Mouse (Mus musculus) liver, embryonic 16.5 days (tissue): ENCODE measurements around the gene Tmem235. TPM values are rescaled to one million over a fixed set of nuclear protein-coding genes. Genes with fewer than 3 reads are reported as not detected.

ENCODE experiments used
- ATAC-seq: fragments of 200-750 bp; cut with Nextera tagmentation; 2 replicates; pipeline ENCODE4 v1.8.0; 2017; ENCODE audit warnings: low read depth, mild to moderate bottlenecking, moderate number of reproducible peaks, moderate library complexity
- H3K27ac ChIP-seq: fragments of 300-500 bp; sonication (generic); 2 replicates; pipeline ENCODE4 v1.5.1; 2014; ENCODE audit warnings: mild to moderate bottlenecking, low read length
- H3K27me3 ChIP-seq: fragments of 300-500 bp; sonication (generic); 2 replicates; pipeline ENCODE4 v1.6.1; 2014; ENCODE audit warnings: low read depth, low read length, mixed read lengths; ENCODE audit not compliant: control insufficient read depth, insufficient read depth
- H3K36me3 ChIP-seq: fragments of 300-500 bp; sonication (generic); 2 replicates; pipeline ENCODE4 v1.6.1; 2014; ENCODE audit warnings: mild to moderate bottlenecking; ENCODE audit not compliant: control insufficient read depth, insufficient read depth
- H3K4me1 ChIP-seq: fragments of 300-500 bp; sonication (generic); 2 replicates; pipeline ENCODE4 v1.6.1; 2014; ENCODE audit warnings: low read depth, low read length, mixed read lengths; ENCODE audit not compliant: control insufficient read depth
- H3K4me2 ChIP-seq: fragments of 300-500 bp; sonication (generic); 2 replicates; pipeline ENCODE4 v1.6.1; 2014; ENCODE audit warnings: low read depth, low read length, mixed read lengths
- H3K4me3 ChIP-seq: fragments of 300-500 bp; sonication (generic); 2 replicates; pipeline ENCODE4 v1.5.1; 2014; ENCODE audit warnings: low read depth, mild to moderate bottlenecking, low read length
- H3K9ac ChIP-seq: fragments of 300-500 bp; sonication (generic); 2 replicates; pipeline ENCODE4 v1.6.1; 2014; ENCODE audit warnings: low read depth, low read length
- H3K9me3 ChIP-seq: fragments of 300-500 bp; sonication (generic); replicated peaks from 2 replicates; pipeline ENCODE4 v1.6.1; 2016; ENCODE audit warnings: low read length; ENCODE audit not compliant: control insufficient read depth
- WGBS: fragments of 180-500 bp; shearing (Covaris S2); extraction: QIAGEN DNeasy Blood & Tissue Kit; methylation state at CpG from one replicate; pipeline ENCODE4 v1.1.7; 2014; ENCODE audit not compliant: insufficient replicate concordance; 5-methylcytosine and 5-hydroxymethylcytosine counted together
- polyA plus RNA-seq: library from polyadenylated mRNA; unstranded; fragments of >200 nt; fragmentation: Nextera tagmentation; extraction: Ambion mirVana; gene quantifications from 2 replicates; pipeline ENCODE4 v1.2.1, GENCODE M21; 2015

The Tmem235 gene
- polyA plus RNA-seq, 1 experiment from 2014 or later = not detected

DNA sequence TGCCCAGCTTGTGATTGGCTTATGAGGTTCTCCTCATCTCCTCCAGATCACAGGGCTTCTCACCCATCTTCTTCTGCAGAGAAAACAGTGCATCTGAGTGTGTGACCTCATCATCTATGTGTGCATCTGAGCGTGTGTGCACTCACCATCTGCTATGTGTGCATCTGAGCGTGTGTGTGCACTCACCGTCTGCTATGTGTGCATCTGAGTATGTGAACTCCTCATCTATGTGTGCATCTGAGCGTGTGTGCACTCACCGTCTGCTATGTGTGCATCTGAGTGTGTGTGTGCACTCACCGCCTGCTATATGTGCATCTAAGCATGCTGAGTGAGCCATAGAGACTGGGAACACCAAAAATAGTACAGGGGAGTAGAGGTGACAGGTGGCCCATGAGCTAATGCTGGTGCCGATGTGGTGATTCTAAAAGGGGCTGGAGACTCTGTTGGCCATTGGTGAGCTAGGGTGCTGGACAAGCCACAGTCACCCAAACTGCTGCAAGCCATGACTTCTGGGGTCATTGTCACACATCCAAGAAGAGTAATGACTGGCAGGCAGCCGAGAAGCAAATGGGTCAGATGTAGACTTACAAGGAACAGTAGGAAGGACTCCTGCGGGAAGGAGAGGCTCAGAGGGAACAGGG lies 19.9 kb downstream of the Tmem235 start:
- no peak overlapping the region for H3K9ac ChIP-seq
- no peak overlapping the region for H3K4me3 ChIP-seq
- 71% methylated on average over 9 of the region's 9 CpGs for WGBS
- H3K9me3 ChIP-seq = no peaks in the 10 kb centered on the region
- H3K4me2 ChIP-seq = no peak overlapping the region
- no peak for ATAC-seq
- peaks cover 19% of the 10 kb centered on the region for H3K4me1 ChIP-seq
- H3K27me3 ChIP-seq = no peaks in the 10 kb centered on the region
- H3K36me3 ChIP-seq = no peaks in the 10 kb centered on the region
- no peak overlapping the region for H3K27ac ChIP-seq

DNA sequence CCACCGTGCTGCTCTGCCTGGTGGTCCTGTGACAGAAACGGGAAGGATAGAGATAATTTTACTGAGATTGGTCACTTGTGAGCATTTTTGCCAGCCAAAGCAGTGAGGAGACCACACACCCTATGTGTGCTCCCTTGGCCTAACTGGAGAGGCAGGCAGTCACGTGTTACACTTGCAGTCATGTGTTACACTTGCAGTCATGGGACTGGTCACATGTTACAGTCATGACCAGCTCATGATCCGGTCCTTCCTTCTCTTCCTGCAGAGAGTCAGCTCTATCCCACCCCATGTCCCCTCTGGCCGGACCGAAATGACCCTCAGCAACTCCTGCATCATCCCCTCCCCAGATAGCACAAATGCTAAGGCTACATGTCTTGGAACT lies 20.4 kb downstream of the Tmem235 start:
- Histone ChIP-seq H3K4me3 (no peak overlapping the region), H3K27me3 (no peaks in the 10 kb centered on the region), H3K4me1 (peaks cover 17% of the 10 kb centered on the region), H3K36me3 (no peaks in the 10 kb centered on the region), H3K9me3 (no peaks in the 10 kb centered on the region), H3K27ac (peak overlapping the region; percentile 18; the same call in 1 of the 2 replicates), H3K9ac (no peak overlapping the region), H3K4me2 (no peak overlapping the region)
- no peak for ATAC-seq
- 65% methylated on average over 6 of the region's 6 CpGs for WGBS

DNA sequence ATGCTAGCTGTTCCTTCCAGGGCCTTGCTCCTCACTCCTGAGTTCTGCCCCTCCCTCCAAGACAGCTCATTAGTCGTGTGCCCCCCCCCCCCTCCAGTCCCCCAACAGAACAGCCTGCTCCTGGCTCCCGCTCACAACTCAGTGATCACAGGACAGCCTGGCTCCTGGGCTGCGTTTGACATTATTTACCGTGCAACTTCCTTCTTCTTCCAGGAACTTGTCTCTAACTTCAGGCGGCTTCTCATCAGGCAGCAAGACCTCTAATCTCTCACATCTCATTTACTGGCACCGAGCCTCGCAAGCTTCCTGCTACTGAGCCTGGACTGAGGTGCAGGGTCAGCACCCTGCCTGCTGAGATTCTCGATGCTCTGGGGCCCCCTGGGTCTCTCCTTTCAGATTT lies 21.2 kb downstream of the Tmem235 start:
- no peak for ATAC-seq
- H3K4me1 ChIP-seq = peaks cover 18% of the 10 kb centered on the region
- WGBS = 13% methylated on average over 8 of the region's 8 CpGs
- no peak overlapping the region for H3K9ac ChIP-seq
- H3K4me2 ChIP-seq = no peak overlapping the region
- H3K27ac ChIP-seq = peak overlapping the region; percentile 18; the same call in 1 of the 2 replicates
- no peaks in the 10 kb centered on the region for H3K36me3 ChIP-seq
- no peaks in the 10 kb centered on the region for H3K27me3 ChIP-seq
- no peak overlapping the region for H3K4me3 ChIP-seq
- H3K9me3 ChIP-seq = no peaks in the 10 kb centered on the region

DNA sequence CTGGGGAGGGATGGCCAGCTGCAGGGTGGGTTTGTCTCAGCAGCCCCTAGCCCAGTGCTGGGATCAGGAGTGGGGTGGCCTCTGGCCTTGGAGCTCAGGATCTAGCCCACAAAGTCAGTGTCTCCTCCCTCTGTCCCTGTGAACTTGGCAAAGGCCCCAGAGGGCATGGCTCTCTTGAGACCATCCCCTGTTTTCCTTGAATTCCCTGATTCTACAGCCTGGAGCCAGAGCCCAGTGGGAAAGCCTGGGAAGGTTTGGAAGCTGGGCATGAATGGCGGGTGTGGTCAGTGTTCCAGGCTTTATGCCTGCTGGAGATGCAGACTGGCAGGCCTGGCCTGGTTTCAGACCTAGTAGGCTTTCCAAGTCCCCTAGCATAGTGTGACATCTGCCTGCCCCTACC lies 21.7 kb downstream of the Tmem235 start:
- Histone ChIP-seq H3K27me3 (no peaks in the 10 kb centered on the region), H3K9me3 (no peaks in the 10 kb centered on the region), H3K4me2 (no peak overlapping the region), H3K36me3 (no peaks in the 10 kb centered on the region), H3K27ac (peak overlapping the region; percentile 42; the same call in 1 of the 2 replicates), H3K4me3 (no peak overlapping the region), H3K4me1 (peaks cover 20% of the 10 kb centered on the region), H3K9ac (no peak overlapping the region)
- 72% methylated on average over 1 of the region's 1 CpGs for WGBS
- ATAC-seq = no peak

DNA sequence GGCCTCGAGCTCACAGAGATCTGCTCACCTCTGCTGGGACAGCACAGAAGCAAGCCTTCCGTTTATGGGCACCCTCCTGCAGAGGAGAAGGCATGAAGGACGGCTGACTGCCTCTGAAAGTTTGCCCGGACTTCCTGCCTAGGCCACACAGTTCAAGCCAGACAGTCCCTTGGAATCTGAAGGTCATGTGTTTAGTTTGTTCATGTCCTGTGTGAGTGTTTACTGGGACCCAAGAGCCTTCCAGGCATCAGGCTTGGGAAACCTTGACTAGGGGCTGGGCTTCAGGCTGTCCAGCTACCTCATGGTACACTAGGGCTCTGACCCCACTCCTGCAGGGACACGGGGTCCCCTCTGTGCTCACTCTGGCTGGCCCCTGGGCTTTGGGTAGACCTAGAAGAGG lies 25.4 kb downstream of the Tmem235 start:
- no peak overlapping the region for H3K27ac ChIP-seq
- no peak overlapping the region for H3K4me2 ChIP-seq
- WGBS = 21% methylated on average over 5 of the region's 5 CpGs
- no peak overlapping the region for H3K9ac ChIP-seq
- no peaks in the 10 kb centered on the region for H3K36me3 ChIP-seq
- ATAC-seq = peak; percentile 47
- no peaks in the 10 kb centered on the region for H3K9me3 ChIP-seq
- H3K27me3 ChIP-seq = peaks cover 2% of the 10 kb centered on the region
- peaks cover 11% of the 10 kb centered on the region for H3K4me1 ChIP-seq
- no peak overlapping the region for H3K4me3 ChIP-seq

DNA sequence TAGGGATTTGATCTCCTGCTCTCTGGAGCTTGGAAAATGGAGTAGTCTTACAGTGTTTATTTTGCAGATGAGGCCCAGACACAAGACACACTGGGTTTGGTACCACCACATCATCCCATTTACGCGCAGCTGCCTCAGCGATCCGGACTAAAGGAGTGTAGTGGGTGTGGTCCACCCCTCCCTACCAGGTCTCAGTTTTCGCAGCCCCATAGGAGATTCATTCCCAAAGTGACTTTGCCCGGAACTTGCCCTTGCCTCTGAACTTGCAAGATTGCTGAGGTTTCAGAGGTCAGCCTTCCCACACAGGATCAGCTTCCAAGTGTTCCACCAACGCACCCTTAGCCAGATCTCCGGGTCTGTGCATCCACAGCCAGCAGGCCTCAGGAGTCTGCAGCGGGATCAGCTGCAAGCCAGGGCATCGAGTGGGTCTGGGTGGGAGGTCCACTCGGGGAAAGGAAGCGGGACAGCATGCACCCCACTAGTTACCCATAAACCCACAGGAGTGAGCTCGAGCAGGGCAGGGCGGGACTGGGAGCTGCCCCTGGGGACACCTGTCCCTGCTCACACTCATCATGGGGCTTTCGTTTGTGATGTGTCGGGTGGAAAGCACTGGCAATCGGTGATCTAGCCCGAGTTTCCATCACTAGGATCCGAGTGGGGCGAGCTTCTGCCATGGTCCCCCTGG lies 27.8 kb downstream of the Tmem235 start:
- H3K27ac ChIP-seq = no peak overlapping the region
- no peak for ATAC-seq
- peaks cover 2% of the 10 kb centered on the region for H3K27me3 ChIP-seq
- no peaks in the 10 kb centered on the region for H3K36me3 ChIP-seq
- no peak overlapping the region for H3K4me2 ChIP-seq
- WGBS = 51% methylated on average over 20 of the region's 20 CpGs
- H3K9me3 ChIP-seq = no peaks in the 10 kb centered on the region
- no peak overlapping the region for H3K9ac ChIP-seq
- H3K4me1 ChIP-seq = peaks cover 11% of the 10 kb centered on the region
- no peak overlapping the region for H3K4me3 ChIP-seq

DNA sequence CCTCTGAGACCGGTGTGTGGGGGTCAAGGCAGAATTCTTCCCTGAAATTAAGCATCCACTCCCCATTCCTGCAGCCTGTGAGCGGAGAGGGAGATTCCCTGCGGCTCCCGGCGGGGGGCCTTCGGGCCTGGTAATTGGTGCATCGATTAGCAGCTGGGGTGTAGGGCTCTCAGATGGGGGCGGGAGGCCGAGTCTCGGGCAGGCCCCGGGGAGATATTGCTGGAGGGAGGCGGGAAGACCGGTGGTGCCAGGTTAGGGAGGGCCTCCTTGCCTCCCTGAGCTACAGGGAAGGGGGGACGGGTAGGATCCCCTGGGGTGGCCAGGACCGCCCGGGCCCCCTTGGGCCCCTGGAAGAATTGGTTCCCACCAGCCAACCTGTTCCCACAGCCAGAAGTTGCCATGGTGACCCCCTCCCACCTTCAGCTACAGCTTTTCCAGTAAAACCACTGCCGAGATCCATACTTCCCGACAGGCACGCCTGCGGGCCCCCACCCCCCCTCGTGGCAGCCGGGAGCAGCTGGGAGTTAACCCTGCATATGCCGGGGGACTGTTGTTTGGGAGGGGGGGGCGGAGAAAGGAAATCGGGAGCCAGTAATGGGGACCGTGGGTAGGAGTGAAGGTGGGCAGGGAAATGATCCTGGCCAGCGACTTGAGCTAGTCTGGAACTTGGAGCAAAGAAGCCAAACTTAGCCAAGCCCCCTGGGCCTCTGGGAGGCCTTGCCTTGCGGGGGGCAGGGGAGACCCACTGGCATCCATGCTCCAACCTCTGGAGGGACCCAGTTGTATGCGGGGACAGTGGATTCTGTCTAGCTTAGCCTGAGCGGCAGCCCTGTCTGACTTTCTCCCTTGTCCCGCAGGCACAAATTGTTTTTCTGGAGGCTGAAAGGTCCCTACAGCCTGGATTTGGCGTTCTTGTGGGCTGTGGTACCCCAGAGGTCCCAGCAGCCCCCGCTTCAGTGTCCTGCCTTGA lies 28.6 kb downstream of the Tmem235 start:
- no peak for ATAC-seq
- Histone ChIP-seq H3K9ac (no peak overlapping the region; the same call in 1 of the 2 replicates), H3K9me3 (no peaks in the 10 kb centered on the region), H3K36me3 (no peaks in the 10 kb centered on the region), H3K4me2 (0 out of 2 replicates have a peak overlapping the region, but pooled peaks have one; percentile 5), H3K27ac (no peak overlapping the region), H3K4me1 (peaks cover 11% of the 10 kb centered on the region), H3K4me3 (no peak overlapping the region), H3K27me3 (peaks cover 2% of the 10 kb centered on the region)
- WGBS = 40% methylated on average over 33 of the region's 33 CpGs

DNA sequence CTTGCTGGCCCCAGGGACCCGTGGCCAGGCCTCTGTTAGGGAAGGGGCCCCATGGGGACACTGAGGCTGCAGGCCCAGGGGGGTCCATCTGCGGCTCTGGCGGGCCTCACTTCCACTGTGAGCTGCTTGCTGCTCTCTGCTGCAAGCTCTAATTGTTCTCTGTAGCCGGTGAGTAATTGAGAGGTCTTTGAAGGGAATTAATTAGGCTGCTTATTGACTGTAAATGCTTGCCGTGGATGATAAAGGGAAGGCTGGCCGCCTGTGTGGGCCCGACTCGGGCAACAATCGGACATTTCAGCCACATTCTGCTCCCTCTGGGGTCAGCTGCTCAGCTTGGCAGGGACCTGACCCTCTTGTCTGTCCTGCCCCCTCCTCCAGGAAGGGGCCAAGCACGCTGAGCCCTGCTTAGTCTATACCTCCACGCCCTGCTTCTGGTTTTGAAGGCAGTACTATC lies 29.4 kb downstream of the Tmem235 start:
- no peaks in the 10 kb centered on the region for H3K9me3 ChIP-seq
- H3K4me1 ChIP-seq = peaks cover 11% of the 10 kb centered on the region
- H3K27ac ChIP-seq = no peak overlapping the region
- no peak overlapping the region for H3K4me3 ChIP-seq
- no peak overlapping the region for H3K9ac ChIP-seq
- no peaks in the 10 kb centered on the region for H3K36me3 ChIP-seq
- no peak for ATAC-seq
- no peak overlapping the region for H3K4me2 ChIP-seq
- 19% methylated on average over 11 of the region's 11 CpGs for WGBS
- H3K27me3 ChIP-seq = peaks cover 2% of the 10 kb centered on the region
